Mouse (Mus musculus): ENCODE results near the gene Lypd1. TPM values are rescaled to one million over a fixed set of nuclear protein-coding genes. Genes with fewer than 3 reads are reported as not detected.

Lypd1 gene
- polyA plus RNA-seq (2015; fragmentation: Nextera tagmentation; extraction: Ambion mirVana) = 72.1 and 83.1 TPM in 2 replicates

GRCm38 (mm10) chr1:125912601-125913600, at the start of gene Lypd1:
Lypd1 (minus strand) TSS chr1:125913101.
- Histone ChIP-seq H3K9me3 (replicated peaks; ENCODE audit: control insufficient read depth, low read length, poor library complexity, severe bottlenecking) (no peaks in the 10 kb centered on the region), H3K36me3 (ENCODE audit: control insufficient read depth, insufficient read depth, low read length) (no peaks in the 10 kb centered on the region), H3K27me3 (ENCODE audit: control insufficient read depth, insufficient read depth, low read depth, low read length) (0 out of 2 replicates have a peak, but pooled peaks cover 7% of the 10 kb centered on the region), H3K9ac (ENCODE audit: low read depth, low read length) (peak within 1 kb of the TSS; percentile 75), H3K4me2 (ENCODE audit: low read length) (peak within 1 kb of the TSS; percentile 81), H3K4me1 (ENCODE audit: control insufficient read depth, insufficient read depth, low read length) (peaks cover 18% of the 10 kb centered on the region), H3K27ac (ENCODE audit: low read length) (peak within 1 kb of the TSS; percentile 44), H3K4me3 (ENCODE audit: low read depth, low read length) (peak within 1 kb of the TSS; percentile 64)
- peak; percentile 30 for ATAC-seq
- 4% methylated on average over 30 of the region's 30 CpGs for WGBS

GRCm38 (mm10) chr1:125951026-125951425, 38.1 kb upstream of the Lypd1 start:
- Histone ChIP-seq H3K9me3 (replicated peaks; ENCODE audit: control insufficient read depth, low read length, poor library complexity, severe bottlenecking) (no peaks in the 10 kb centered on the region), H3K27ac (ENCODE audit: low read length) (no peak overlapping the region), H3K36me3 (ENCODE audit: control insufficient read depth, insufficient read depth, low read length) (no peaks in the 10 kb centered on the region), H3K27me3 (ENCODE audit: control insufficient read depth, insufficient read depth, low read depth, low read length) (no peaks in the 10 kb centered on the region), H3K4me3 (ENCODE audit: low read depth, low read length) (no peak overlapping the region), H3K4me2 (ENCODE audit: low read length) (no peak overlapping the region), H3K9ac (ENCODE audit: low read depth, low read length) (no peak overlapping the region), H3K4me1 (ENCODE audit: control insufficient read depth, insufficient read depth, low read length) (no peaks in the 10 kb centered on the region)
- 84% methylated on average over 3 of the region's 3 CpGs for WGBS
- ATAC-seq = no peak

- no peak for ATAC-seq
- Histone ChIP-seq H3K4me1 (ENCODE audit: control insufficient read depth, insufficient read depth, low read length) (no peaks in the 10 kb centered on the region), H3K4me3 (ENCODE audit: low read depth, low read length) (no peak overlapping the region), H3K9me3 (replicated peaks; ENCODE audit: control insufficient read depth, low read length, poor library complexity, severe bottlenecking) (no peaks in the 10 kb centered on the region), H3K9ac (ENCODE audit: low read depth, low read length) (no peak overlapping the region), H3K27me3 (ENCODE audit: control insufficient read depth, insufficient read depth, low read depth, low read length) (no peaks in the 10 kb centered on the region), H3K27ac (ENCODE audit: low read length) (no peak overlapping the region), H3K36me3 (ENCODE audit: control insufficient read depth, insufficient read depth, low read length) (no peaks in the 10 kb centered on the region), H3K4me2 (ENCODE audit: low read length) (no peak overlapping the region)
- WGBS = 57% methylated on average over 6 of the region's 6 CpGs
Measured at GRCm38 (mm10) chr1:125949076-125949475, 36.2 kb upstream of the Lypd1 start.

- no peaks in the 10 kb centered on the region for H3K36me3 ChIP-seq (ENCODE audit: control insufficient read depth, insufficient read depth, low read length)
- no peak overlapping the region for H3K9ac ChIP-seq (ENCODE audit: low read depth, low read length)
- no peak overlapping the region for H3K27ac ChIP-seq (ENCODE audit: low read length)
- H3K4me1 ChIP-seq (ENCODE audit: control insufficient read depth, insufficient read depth, low read length) = no peaks in the 10 kb centered on the region
- no peaks in the 10 kb centered on the region for H3K9me3 ChIP-seq (replicated peaks; ENCODE audit: control insufficient read depth, low read length, poor library complexity, severe bottlenecking)
- H3K27me3 ChIP-seq (ENCODE audit: control insufficient read depth, insufficient read depth, low read depth, low read length) = no peaks in the 10 kb centered on the region
- H3K4me3 ChIP-seq (ENCODE audit: low read depth, low read length) = no peak overlapping the region
- no peak for ATAC-seq
- H3K4me2 ChIP-seq (ENCODE audit: low read length) = no peak overlapping the region
- 79% methylated on average over 9 of the region's 9 CpGs for WGBS
Measured at GRCm38 (mm10) chr1:125945136-125945535, 32.2 kb upstream of the Lypd1 start.

- WGBS = 92% methylated on average over 1 of the region's 1 CpGs
- Histone ChIP-seq H3K4me2 (ENCODE audit: low read length) (no peak overlapping the region), H3K27me3 (ENCODE audit: control insufficient read depth, insufficient read depth, low read depth, low read length) (no peaks in the 10 kb centered on the region), H3K9ac (ENCODE audit: low read depth, low read length) (no peak overlapping the region), H3K4me1 (ENCODE audit: control insufficient read depth, insufficient read depth, low read length) (no peaks in the 10 kb centered on the region), H3K27ac (ENCODE audit: low read length) (no peak overlapping the region), H3K9me3 (replicated peaks; ENCODE audit: control insufficient read depth, low read length, poor library complexity, severe bottlenecking) (no peaks in the 10 kb centered on the region), H3K4me3 (ENCODE audit: low read depth, low read length) (no peak overlapping the region), H3K36me3 (ENCODE audit: control insufficient read depth, insufficient read depth, low read length) (no peaks in the 10 kb centered on the region)
- no peak for ATAC-seq
Measured at GRCm38 (mm10) chr1:125943305-125943704, 30.4 kb upstream of the Lypd1 start.

GRCm38 (mm10) chr1:125925486-125925885, 12.6 kb upstream of the Lypd1 start:
- WGBS = 95% methylated on average over 10 of the region's 10 CpGs
- Histone ChIP-seq H3K36me3 (ENCODE audit: control insufficient read depth, insufficient read depth, low read length) (no peaks in the 10 kb centered on the region), H3K27ac (ENCODE audit: low read length) (no peak overlapping the region), H3K9me3 (replicated peaks; ENCODE audit: control insufficient read depth, low read length, poor library complexity, severe bottlenecking) (no peaks in the 10 kb centered on the region), H3K4me1 (ENCODE audit: control insufficient read depth, insufficient read depth, low read length) (no peaks in the 10 kb centered on the region), H3K9ac (ENCODE audit: low read depth, low read length) (no peak overlapping the region), H3K4me3 (ENCODE audit: low read depth, low read length) (no peak overlapping the region), H3K27me3 (ENCODE audit: control insufficient read depth, insufficient read depth, low read depth, low read length) (no peaks in the 10 kb centered on the region), H3K4me2 (ENCODE audit: low read length) (no peak overlapping the region)
- ATAC-seq = no peak

- Histone ChIP-seq H3K4me2 (ENCODE audit: low read length) (no peak overlapping the region), H3K9me3 (replicated peaks; ENCODE audit: control insufficient read depth, low read length, poor library complexity, severe bottlenecking) (peaks cover 4% of the 10 kb centered on the region), H3K36me3 (ENCODE audit: control insufficient read depth, insufficient read depth, low read length) (no peaks in the 10 kb centered on the region), H3K4me1 (ENCODE audit: control insufficient read depth, insufficient read depth, low read length) (no peaks in the 10 kb centered on the region), H3K4me3 (ENCODE audit: low read depth, low read length) (no peak overlapping the region), H3K27ac (ENCODE audit: low read length) (no peak overlapping the region), H3K27me3 (ENCODE audit: control insufficient read depth, insufficient read depth, low read depth, low read length) (no peaks in the 10 kb centered on the region), H3K9ac (ENCODE audit: low read depth, low read length) (no peak overlapping the region)
- 74% methylated on average over 2 of the region's 2 CpGs for WGBS
- ATAC-seq = no peak
Measured at GRCm38 (mm10) chr1:125923062-125923461, 10.2 kb upstream of the Lypd1 start.

GRCm38 (mm10) chr1:125920696-125921095, 7.8 kb upstream of the Lypd1 start:
- 93% methylated on average over 3 of the region's 3 CpGs for WGBS
- no peak for ATAC-seq
- Histone ChIP-seq H3K27ac (ENCODE audit: low read length) (no peak overlapping the region), H3K36me3 (ENCODE audit: control insufficient read depth, insufficient read depth, low read length) (no peaks in the 10 kb centered on the region), H3K4me3 (ENCODE audit: low read depth, low read length) (no peak overlapping the region), H3K9ac (ENCODE audit: low read depth, low read length) (no peak overlapping the region), H3K9me3 (replicated peaks; ENCODE audit: control insufficient read depth, low read length, poor library complexity, severe bottlenecking) (peaks cover 4% of the 10 kb centered on the region), H3K4me2 (ENCODE audit: low read length) (no peak overlapping the region), H3K27me3 (ENCODE audit: control insufficient read depth, insufficient read depth, low read depth, low read length) (no peaks in the 10 kb centered on the region), H3K4me1 (ENCODE audit: control insufficient read depth, insufficient read depth, low read length) (no peaks in the 10 kb centered on the region)

GRCm38 (mm10) chr1:125911901-125912445, 928 bp downstream of the Lypd1 start:
- ATAC-seq = peak; percentile 76
- H3K9me3 ChIP-seq (replicated peaks; ENCODE audit: control insufficient read depth, low read length, poor library complexity, severe bottlenecking) = no peaks in the 10 kb centered on the region
- 0% methylated on average over 39 of the region's 43 CpGs for WGBS
- H3K4me3 ChIP-seq (ENCODE audit: low read depth, low read length) = peak overlapping the region; percentile 64
- peak overlapping the region; percentile 44 for H3K27ac ChIP-seq (ENCODE audit: low read length)
- H3K9ac ChIP-seq (ENCODE audit: low read depth, low read length) = peak overlapping the region; percentile 75
- H3K27me3 ChIP-seq (ENCODE audit: control insufficient read depth, insufficient read depth, low read depth, low read length) = 0 out of 2 replicates have a peak, but pooled peaks cover 7% of the 10 kb centered on the region
- H3K36me3 ChIP-seq (ENCODE audit: control insufficient read depth, insufficient read depth, low read length) = no peaks in the 10 kb centered on the region
- H3K4me1 ChIP-seq (ENCODE audit: control insufficient read depth, insufficient read depth, low read length) = peaks cover 18% of the 10 kb centered on the region
- peak overlapping the region; percentile 81 for H3K4me2 ChIP-seq (ENCODE audit: low read length)
